Mouse (Mus musculus): ENCODE data around the gene Panx3.

Panx3 gene

DNA sequence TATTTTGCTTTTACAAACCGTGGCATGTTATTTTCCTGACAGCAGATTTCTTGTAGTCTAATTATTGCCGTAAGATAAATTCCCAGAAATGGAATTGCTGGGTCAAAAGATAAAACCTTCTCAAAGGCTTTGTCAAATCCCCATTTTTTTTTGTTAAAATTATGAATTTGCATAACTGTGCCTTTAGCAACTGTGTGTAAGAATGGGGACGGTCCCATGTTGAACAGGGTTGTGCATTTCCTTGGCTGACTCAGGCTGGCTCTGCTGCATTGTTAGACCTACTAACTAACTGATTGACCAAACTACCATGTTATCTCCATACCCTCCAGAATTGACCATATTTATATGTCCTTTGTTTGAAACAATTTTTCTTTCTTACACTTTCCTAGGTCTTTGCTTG lies 34.8 kb downstream of the Panx3 start:
- DNase-seq (ENCODE audit: low spot score in 2 of 2): no peak

DNA sequence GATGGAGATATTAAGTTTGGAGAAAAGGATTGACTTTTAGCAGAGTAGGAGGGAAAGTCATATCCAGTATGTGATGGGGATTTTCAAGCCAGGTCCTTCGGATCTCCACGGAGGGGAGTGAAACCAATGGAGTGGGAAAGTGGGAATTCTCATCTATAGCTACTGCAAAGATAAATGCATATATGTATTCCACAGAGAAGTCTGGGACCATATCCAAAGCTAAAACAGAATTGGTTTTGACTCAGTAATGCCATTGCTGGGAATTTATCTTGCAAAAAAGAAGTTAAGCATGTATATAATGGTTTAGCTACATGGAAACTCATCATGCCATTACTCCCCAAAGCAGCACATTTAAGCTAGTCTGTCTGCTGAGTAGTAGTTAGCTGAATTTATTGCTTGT lies 36.7 kb downstream of the Panx3 start:
- DNase-seq (ENCODE audit: low spot score in 2 of 2): no peak

GRCm38 (mm10) chr9:37629941-37630340 lies 39.1 kb downstream of the Panx3 start:
- no peak for DNase-seq (ENCODE audit: low spot score in 2 of 2)

- no peak for DNase-seq (ENCODE audit: low spot score in 2 of 2)
Measured at GRCm38 (mm10) chr9:37628581-37628980, 40.5 kb downstream of the Panx3 start.

DNA sequence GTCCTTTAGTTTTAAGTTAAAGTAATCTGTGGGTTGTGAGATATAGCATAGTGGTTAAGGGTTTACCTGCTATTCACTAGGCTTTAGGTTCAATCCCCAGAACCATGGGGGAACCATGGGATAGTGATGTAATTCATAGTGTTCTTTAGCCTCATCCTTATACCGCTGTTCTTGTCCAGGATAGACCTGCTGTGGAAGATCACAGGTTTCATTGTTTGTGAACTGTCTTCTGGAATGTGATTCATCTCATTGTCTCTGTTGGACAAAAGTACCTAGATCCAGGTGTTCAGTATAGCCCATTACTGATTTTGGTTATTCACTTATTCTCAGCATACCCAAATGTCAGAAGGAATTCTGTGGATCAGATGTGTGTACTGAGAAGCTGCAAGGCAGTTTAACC lies 41.8 kb downstream of the Panx3 start:
- DNase-seq (ENCODE audit: low spot score in 2 of 2): no peak

DNA sequence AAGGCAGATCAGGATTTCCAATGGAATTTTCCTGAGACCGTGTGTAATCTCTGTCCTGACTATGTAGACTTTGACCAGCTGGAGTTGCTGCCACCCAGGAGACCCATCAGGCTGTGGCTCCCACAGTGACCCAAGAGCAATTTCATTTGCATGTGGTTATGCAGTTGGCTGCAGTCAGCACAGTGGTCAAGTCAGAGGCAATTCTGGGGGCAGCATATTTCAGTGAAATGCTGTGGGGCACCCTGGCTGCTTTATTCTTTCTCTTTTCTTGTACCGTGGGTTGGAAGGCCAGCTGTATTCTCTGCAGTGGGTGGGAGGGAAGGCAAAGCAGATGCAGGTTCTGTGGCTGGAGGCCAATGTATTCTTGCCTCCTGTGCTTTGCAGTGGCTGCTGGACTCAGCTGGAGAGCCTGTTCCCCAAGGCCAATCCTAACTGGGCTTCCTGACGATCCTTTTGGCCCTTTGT lies 42.9 kb downstream of the Panx3 start:
- no peak for DNase-seq (ENCODE audit: low spot score in 2 of 2)

GRCm38 (mm10) chr9:37625641-37626040 lies 43.4 kb downstream of the Panx3 start:
- DNase-seq (ENCODE audit: low spot score in 2 of 2): no peak

GRCm38 (mm10) chr9:37625129-37625528 lies 43.9 kb downstream of the Panx3 start:
- no peak for DNase-seq (ENCODE audit: low spot score in 2 of 2)

GRCm38 (mm10) chr9:37624502-37624901 lies 44.5 kb downstream of the Panx3 start:
- DNase-seq (ENCODE audit: low spot score in 2 of 2): no peak

GRCm38 (mm10) chr9:37623981-37624380 lies 45.1 kb downstream of the Panx3 start:
- DNase-seq (ENCODE audit: low spot score in 2 of 2): no peak

- DNase-seq (ENCODE audit: low spot score in 2 of 2): no peak
Measured at GRCm38 (mm10) chr9:37621290-37621689, 47.7 kb downstream of the Panx3 start.

- DNase-seq (ENCODE audit: low spot score in 2 of 2): no peak
Measured at GRCm38 (mm10) chr9:37616770-37617169, 52.3 kb downstream of the Panx3 start.

DNA sequence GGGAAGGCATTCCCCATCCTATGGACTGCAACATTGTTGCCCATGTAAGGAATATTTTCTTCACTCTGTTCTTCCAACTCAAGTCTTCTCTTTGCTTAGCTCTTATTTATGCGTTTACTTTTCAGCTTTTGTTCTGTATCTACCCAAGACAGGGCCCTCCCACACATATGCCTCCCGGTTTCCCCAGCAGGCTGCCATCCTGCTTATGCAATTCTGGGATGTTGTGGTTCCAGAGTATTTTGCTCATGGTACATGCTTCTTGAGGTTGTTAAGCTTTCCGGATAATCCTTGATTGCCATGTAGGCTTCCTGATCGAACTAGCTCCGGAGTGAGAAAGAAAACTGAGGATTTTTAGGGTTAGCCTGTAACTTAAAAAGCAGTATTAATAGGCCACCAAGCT lies 53.8 kb downstream of the Panx3 start:
- DNase-seq (ENCODE audit: low spot score in 2 of 2): no peak

GRCm38 (mm10) chr9:37614316-37614715 lies 54.7 kb downstream of the Panx3 start:
- DNase-seq (ENCODE audit: low spot score in 2 of 2): no peak

GRCm38 (mm10) chr9:37613911-37614280 lies 55.1 kb downstream of the Panx3 start:
- DNase-seq (ENCODE audit: low spot score in 2 of 2): no peak

- peak; percentile 83 to 90 for DNase-seq (ENCODE audit: low spot score in 2 of 2)
Measured at GRCm38 (mm10) chr9:37613182-37613910, 55.7 kb downstream of the Panx3 start, which contains the start of gene Spa17. Gene Spa17, minus strand, starts transcription at chr9:37613722.
